Mouse (Mus musculus) olfactory bulb, adult 2 months (tissue): ENCODE measurements around the gene Marveld3.

Source experiments
- CTCF ChIP-seq: fragments of 200-500 bp; IDR thresholded peaks from 2 replicates; pipeline ENCODE4 v1.5.1; 2012; ENCODE audit warnings: low read depth, mild to moderate bottlenecking, low read length, moderate library complexity; ENCODE audit not compliant: insufficient read depth
- POLR2A ChIP-seq: fragments of 200-500 bp; IDR thresholded peaks from 2 replicates; pipeline ENCODE4 v1.6.1; 2012; ENCODE audit warnings: mild to moderate bottlenecking, low read depth, low read length, moderate library complexity; ENCODE audit not compliant: insufficient read depth

GRCm38 (mm10) chr8:110010868-110011267 is 48.9 kb upstream of the Marveld3 start:
- TF ChIP-seq CTCF (no peak), POLR2A (no peak)
